Mouse (Mus musculus) neural tube, embryonic 11.5 days (tissue): ENCODE measurements around the gene Pf4. TPM values are rescaled to one million over a fixed set of nuclear protein-coding genes. Genes with fewer than 3 reads are reported as not detected.

Experiments used
- ATAC-seq: fragments of 200-750 bp; cut with Nextera tagmentation; 2 replicates; pipeline ENCODE4 v1.8.0; 2017; ENCODE audit warnings: moderate number of reproducible peaks, mild to moderate bottlenecking, moderate TSS enrichment, moderate library complexity; ENCODE audit not compliant: insufficient read depth, low FRiP score, low TSS enrichment
- DNase-seq: peaks from one replicate; pipeline ENCODE4 v3.0.0-alpha.2; 2015; ENCODE audit warnings: low spot score
- H3K27ac ChIP-seq: fragments of 300-500 bp; sonication (generic); 2 replicates; pipeline ENCODE4 v1.5.1; 2014; ENCODE audit warnings: low read depth, mild to moderate bottlenecking, low read length
- H3K27me3 ChIP-seq: fragments of 300-500 bp; sonication (generic); 2 replicates; pipeline ENCODE4 v1.6.1; 2014; ENCODE audit warnings: mild to moderate bottlenecking, low read length, mixed read lengths; ENCODE audit not compliant: control insufficient read depth, insufficient read depth
- H3K36me3 ChIP-seq: fragments of 300-500 bp; sonication (generic); 2 replicates; pipeline ENCODE4 v1.6.1; 2014; ENCODE audit warnings: mild to moderate bottlenecking, low read length, moderate library complexity, mixed read lengths; ENCODE audit not compliant: control insufficient read depth, insufficient read depth
- H3K4me1 ChIP-seq: fragments of 300-500 bp; sonication (generic); 2 replicates; pipeline ENCODE4 v1.6.1; 2014; ENCODE audit warnings: low read length, mixed read lengths; ENCODE audit not compliant: control insufficient read depth, insufficient read depth
- H3K4me2 ChIP-seq: fragments of 300-500 bp; sonication (generic); 2 replicates; pipeline ENCODE4 v1.6.1; 2014; ENCODE audit warnings: low read depth, mild to moderate bottlenecking, moderate library complexity
- H3K4me3 ChIP-seq: fragments of 300-500 bp; sonication (generic); 2 replicates; pipeline ENCODE4 v1.5.1; 2014; ENCODE audit warnings: low read depth, low read length
- H3K9ac ChIP-seq: fragments of 300-500 bp; sonication (generic); 2 replicates; pipeline ENCODE4 v1.6.1; 2014; ENCODE audit warnings: mild to moderate bottlenecking, low read length
- H3K9me3 ChIP-seq: fragments of 300-500 bp; sonication (generic); 2 replicates; pipeline ENCODE4 v1.6.1; 2016; ENCODE audit warnings: low read length; ENCODE audit not compliant: control insufficient read depth
- WGBS: fragments of 180-500 bp; shearing (Covaris S2); extraction: QIAGEN DNeasy Blood & Tissue Kit; methylation state at CpG from one replicate; pipeline ENCODE4 v1.1.7; 2014; 5-methylcytosine and 5-hydroxymethylcytosine counted together
- polyA plus RNA-seq: library from polyadenylated mRNA; unstranded; fragments of >200 nt; fragmentation: Nextera tagmentation; extraction: Ambion mirVana; gene quantifications from 2 replicates; pipeline ENCODE4 v1.2.1, GENCODE M21; 2014

The Pf4 gene
- polyA plus RNA-seq = 71.4 and 79.6 TPM in 2 replicates

DNA sequence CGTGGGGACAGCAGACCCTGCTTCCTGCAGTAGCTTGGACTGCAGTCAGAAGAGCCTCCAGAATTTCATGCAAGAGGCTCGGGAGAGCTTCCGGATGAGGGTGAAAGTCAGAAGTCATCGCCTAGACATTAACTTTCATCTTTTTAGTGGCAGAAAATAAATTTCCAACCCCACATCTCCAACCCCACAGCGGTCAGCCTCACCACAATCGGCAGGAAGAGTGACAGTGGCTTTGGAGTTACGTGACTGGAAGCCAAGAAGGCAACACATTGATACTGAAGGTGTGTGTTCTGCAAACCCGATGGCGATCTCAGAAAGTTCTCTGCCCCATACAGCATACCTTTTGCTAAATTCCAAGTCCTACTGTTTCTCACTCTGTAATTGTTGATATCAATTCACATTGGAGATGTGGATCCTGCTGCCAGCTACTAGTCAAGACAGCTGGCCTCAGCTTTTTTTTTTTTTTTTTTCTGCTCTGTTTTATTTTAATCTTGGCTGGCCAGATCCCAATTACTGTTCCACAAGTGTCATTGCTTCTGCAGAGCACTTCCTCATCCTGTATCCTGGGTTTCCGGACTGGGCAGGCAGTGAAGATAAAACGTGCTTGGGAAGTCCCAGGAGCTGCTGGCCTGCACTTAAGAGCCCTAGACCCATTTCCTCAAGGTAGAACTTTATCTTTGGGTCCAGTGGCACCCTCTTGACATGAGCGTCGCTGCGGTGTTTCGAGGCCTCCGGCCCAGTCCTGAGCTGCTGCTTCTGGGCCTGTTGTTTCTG lies at the start of gene Pf4:
Gene Pf4 (plus strand): TSS at position 556 of the 774 bp plus-strand sequence.
- no peak within 1 kb of the TSS for H3K27ac ChIP-seq
- no peaks in the 10 kb centered on the region for H3K9me3 ChIP-seq
- WGBS = 90% methylated on average over 16 of the region's 16 CpGs
- H3K36me3 ChIP-seq = no peaks in the 10 kb centered on the region
- H3K4me3 ChIP-seq = no peak within 1 kb of the TSS
- no peaks in the 10 kb centered on the region for H3K27me3 ChIP-seq
- no peak within 1 kb of the TSS for H3K9ac ChIP-seq
- H3K4me1 ChIP-seq = no peaks in the 10 kb centered on the region
- no peak for DNase-seq
- no peak within 1 kb of the TSS for H3K4me2 ChIP-seq
- ATAC-seq = no peak

DNA sequence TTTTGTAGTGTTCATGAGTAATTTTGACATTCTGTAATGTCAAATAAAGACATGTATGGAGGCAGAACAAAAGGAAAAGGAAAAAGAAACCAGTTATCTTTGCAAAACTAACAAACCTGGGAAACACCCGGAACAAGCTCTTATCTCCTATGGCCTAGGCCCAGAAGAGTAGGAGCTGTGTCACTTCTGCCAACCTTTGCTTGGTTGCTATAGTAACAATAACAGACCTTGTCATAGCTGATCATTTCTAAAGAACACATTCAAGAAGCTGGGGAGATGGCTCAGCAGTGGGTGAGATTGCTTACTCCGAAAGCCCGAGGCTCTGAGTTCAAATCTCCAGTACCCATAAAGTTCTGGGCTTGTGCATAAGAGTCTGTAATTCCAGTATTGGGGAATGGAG lies 49.6 kb upstream of the Pf4 start:
- Histone ChIP-seq H3K27me3 (no peaks in the 10 kb centered on the region), H3K4me2 (no peak overlapping the region), H3K4me3 (no peak overlapping the region), H3K9me3 (no peaks in the 10 kb centered on the region), H3K36me3 (no peaks in the 10 kb centered on the region), H3K9ac (no peak overlapping the region), H3K4me1 (no peaks in the 10 kb centered on the region), H3K27ac (no peak overlapping the region)
- DNase-seq = no peak
- ATAC-seq = no peak
- WGBS = 91% methylated on average over 3 of the region's 3 CpGs

DNA sequence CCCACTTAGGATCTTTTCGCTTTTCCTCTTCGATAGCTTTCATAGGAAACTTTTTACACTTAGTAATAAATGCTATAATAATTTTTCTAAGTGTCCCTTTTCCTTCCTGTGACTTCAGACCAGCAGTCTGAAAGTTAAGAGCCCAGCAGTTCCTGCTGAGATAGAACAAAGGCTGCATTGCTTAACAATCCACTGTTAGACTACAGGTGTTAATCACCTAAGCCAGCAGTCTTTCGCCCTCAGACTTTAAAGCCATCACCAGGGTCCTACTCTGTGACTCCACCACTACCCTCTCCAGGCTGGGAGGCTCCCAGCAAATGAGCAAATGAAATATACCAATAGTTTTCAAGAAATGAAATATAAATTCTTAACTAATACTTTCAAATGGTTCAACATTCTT lies 44.0 kb upstream of the Pf4 start:
- Histone ChIP-seq H3K4me3 (no peak overlapping the region), H3K4me2 (no peak overlapping the region), H3K9ac (no peak overlapping the region), H3K4me1 (no peaks in the 10 kb centered on the region), H3K27me3 (no peaks in the 10 kb centered on the region), H3K27ac (no peak overlapping the region), H3K9me3 (no peaks in the 10 kb centered on the region), H3K36me3 (no peaks in the 10 kb centered on the region)
- ATAC-seq = no peak
- DNase-seq = no peak
- 50% methylated on average over 3 of the region's 3 CpGs for WGBS

DNA sequence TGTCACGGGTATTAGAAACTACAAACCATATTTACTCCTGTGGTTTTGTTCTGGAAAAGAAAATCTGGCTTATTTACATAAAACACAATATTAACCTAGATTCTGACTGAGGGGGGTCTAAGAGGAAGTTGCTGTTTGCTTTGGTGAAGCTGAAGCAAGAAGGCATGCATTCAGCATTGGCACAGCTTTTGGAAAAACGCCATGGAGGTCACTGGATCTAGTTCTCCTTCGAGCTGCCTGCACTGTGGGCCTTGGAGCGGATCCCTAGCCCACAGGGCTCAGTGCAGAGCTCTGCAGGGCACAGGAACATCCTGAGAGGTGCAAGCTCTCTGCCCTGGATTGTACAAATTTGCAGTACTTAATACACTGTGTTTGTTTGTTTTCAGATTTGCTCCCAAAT lies 40.8 kb upstream of the Pf4 start:
- 85% methylated on average over 4 of the region's 4 CpGs for WGBS

DNA sequence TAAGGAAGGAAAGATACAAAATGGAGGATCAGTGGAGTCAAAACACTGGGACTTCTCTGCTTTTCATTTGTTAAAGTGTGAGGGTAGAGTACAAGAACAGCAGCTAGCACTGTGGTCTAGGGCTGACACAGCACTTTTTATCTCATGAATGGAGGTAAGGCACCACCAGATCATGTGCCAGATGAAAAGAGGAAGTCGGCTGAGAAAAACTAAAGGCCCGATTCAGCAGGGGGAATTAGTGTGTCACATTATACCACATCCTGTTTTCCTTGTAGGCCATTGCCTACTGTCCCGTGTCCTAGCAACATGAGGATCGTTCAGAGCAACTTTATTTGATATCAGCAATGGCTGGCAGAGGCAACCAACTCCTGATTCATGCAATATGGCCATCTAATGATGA lies 30.2 kb upstream of the Pf4 start:
- Histone ChIP-seq H3K4me3 (no peak overlapping the region), H3K4me2 (no peak overlapping the region), H3K4me1 (no peaks in the 10 kb centered on the region), H3K9ac (no peak overlapping the region), H3K27ac (no peak overlapping the region), H3K9me3 (no peaks in the 10 kb centered on the region), H3K27me3 (no peaks in the 10 kb centered on the region), H3K36me3 (no peaks in the 10 kb centered on the region)
- 78% methylated on average over 4 of the region's 4 CpGs for WGBS
- DNase-seq (no peak), ATAC-seq (no peak)

More for the DNA sequence above, 40.8 kb upstream of the Pf4 start:
- H3K4me3 ChIP-seq = no peak overlapping the region
- no peaks in the 10 kb centered on the region for H3K9me3 ChIP-seq
- H3K27ac ChIP-seq = no peak overlapping the region
- no peaks in the 10 kb centered on the region for H3K4me1 ChIP-seq
- H3K36me3 ChIP-seq = no peaks in the 10 kb centered on the region
- no peaks in the 10 kb centered on the region for H3K27me3 ChIP-seq
- H3K4me2 ChIP-seq = no peak overlapping the region
- DNase-seq (no peak), ATAC-seq (no peak)
- H3K9ac ChIP-seq = no peak overlapping the region

DNA sequence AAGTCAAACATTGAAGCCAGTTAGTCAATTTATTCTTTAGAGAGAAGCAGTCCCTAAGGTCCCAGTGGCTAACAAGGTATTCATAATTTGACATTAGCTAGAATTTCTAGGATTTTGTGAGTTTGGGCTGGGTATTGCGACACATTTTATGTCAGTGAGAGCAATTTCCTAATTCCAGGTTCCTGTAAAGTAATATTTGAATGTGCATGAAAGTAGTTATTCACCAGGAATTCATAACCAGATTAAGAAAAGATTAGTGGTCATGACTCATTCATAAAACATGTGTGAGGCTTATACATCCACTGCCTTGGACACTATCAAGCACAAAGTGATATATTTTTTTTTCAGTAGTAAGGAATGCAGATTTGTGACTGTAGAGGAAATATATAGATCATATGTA lies 18.3 kb upstream of the Pf4 start:
- no peaks in the 10 kb centered on the region for H3K36me3 ChIP-seq

DNA sequence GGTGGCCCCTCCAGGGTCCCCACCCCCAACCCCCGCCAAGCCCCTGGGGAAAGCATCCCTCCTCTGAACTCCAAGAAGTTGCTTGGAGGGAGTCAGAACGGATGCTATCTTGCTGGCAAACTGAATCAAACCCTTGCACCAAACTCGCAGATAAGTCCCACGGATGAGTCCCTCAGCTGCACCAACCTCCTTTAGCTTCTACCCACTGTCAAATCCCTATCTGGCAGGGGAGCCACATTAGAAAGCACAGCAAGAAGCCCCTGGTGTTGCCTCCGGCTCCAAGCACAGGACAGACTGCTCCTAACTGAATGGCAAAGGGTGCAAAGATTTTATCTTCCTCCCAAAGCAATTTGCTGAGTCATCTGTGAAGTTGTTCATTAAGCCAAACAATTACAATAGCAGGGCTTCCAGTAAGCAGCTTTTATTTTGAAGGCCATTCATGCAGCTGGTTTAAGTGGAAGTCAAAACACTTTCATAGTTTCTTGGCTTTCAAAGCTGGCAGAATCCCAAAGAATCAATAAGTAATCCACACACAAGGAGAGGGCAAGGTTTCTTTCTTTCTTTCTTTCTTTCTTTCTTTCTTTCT lies 14.1 kb upstream of the Pf4 start:
- Histone ChIP-seq H3K27me3 (0 out of 2 replicates have a peak, but pooled peaks cover 3% of the 10 kb centered on the region), H3K36me3 (no peaks in the 10 kb centered on the region), H3K4me1 (no peaks in the 10 kb centered on the region), H3K27ac (no peak overlapping the region), H3K9me3 (no peaks in the 10 kb centered on the region), H3K4me2 (no peak overlapping the region), H3K9ac (no peak overlapping the region), H3K4me3 (no peak overlapping the region)
- WGBS = 50% methylated on average over 5 of the region's 5 CpGs
- no peak for DNase-seq
- no peak for ATAC-seq

More for the DNA sequence above, 18.3 kb upstream of the Pf4 start:
- H3K9ac ChIP-seq = no peak overlapping the region
- WGBS = 93% methylated on average over 1 of the region's 1 CpGs
- no peaks in the 10 kb centered on the region for H3K4me1 ChIP-seq
- no peaks in the 10 kb centered on the region for H3K9me3 ChIP-seq
- no peak for DNase-seq
- no peak overlapping the region for H3K4me2 ChIP-seq
- no peak overlapping the region for H3K4me3 ChIP-seq
- H3K27ac ChIP-seq = no peak overlapping the region
- no peak for ATAC-seq
- 0 out of 2 replicates have a peak, but pooled peaks cover 3% of the 10 kb centered on the region for H3K27me3 ChIP-seq

DNA sequence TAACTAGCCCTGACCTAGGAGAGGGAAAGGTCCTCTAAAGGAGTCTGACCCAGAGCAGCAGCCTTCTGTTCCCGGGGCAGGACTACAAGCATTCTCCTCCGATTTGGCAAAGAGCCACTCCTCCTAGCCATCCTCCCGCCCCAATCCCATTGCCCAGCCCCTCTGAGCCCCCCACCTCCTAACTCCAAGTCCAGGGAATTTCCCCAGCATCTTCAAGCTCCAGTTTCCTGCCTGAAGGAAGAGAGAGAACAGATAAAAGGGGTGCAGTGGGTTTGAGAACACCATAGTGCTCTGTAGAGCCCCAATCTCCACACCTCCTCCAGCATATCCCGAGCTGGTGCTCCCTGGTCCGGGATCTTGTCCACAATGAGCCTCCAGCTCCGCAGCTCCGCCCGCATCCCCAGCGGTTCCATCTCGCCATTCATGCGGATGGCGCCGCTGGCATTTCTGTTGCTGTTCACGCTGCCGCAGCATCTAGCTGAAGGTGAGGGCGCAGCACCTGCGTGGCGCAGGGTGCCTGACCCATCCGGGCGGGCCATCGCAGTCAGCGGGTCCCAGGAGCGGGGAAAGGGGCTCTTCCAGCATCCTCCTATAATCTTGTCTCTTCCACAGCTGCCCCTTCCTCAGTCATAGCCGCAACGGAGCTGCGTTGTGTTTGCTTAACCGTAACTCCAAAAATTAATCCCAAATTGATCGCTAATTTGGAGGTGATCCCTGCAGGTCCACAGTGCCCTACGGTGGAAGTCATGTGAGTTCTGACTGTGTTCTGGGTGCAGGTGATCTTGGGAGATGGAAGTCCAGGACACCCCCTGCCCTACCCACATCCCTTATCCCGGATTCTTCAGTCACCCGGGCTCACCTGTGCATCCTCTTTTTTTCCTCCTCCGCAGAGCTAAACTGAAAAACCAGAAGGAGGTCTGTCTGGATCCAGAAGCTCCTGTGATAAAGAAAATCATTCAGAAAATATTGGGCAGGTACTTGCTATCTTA lies 12.9 kb upstream of the Pf4 start, which contains the start of gene Cxcl5:
Gene Cxcl5 (plus strand): TSS at position 284 of the 989 bp plus-strand sequence.
- 5% methylated on average over 32 of the region's 32 CpGs for whole genome bisulfite sequencing
- Histone ChIP-seq H3K9me3 (no peaks in the 10 kb centered on the region), H3K36me3 (no peaks in the 10 kb centered on the region), H3K27me3 (0 out of 2 replicates have a peak, but pooled peaks cover 3% of the 10 kb centered on the region), H3K27ac (no peak within 1 kb of the TSS), H3K4me3 (peak within 1 kb of the TSS; percentile 32), H3K4me1 (no peaks in the 10 kb centered on the region), H3K9ac (0 out of 2 replicates have a peak within 1 kb of the TSS, but pooled peaks have one; percentile 2), H3K4me2 (peak within 1 kb of the TSS; percentile 47)
- 0 out of 2 replicates have a peak, but pooled peaks have one; percentile 43 for ATAC-seq
- DNase-seq = peak; percentile 34
